Mouse (Mus musculus) forebrain, postnatal 0 days (tissue): Measurements from ENCODE around the gene Dnah10. TPM values are rescaled to one million over a fixed set of nuclear protein-coding genes. Genes with fewer than 3 reads are reported as not detected.

Source experiments
- ATAC-seq: fragments of 200-750 bp; cut with Nextera tagmentation; 2 replicates; pipeline ENCODE4 v1.8.0; 2017; ENCODE audit warnings: mild to moderate bottlenecking, moderate library complexity
- DNase-seq: peaks from one replicate; pipeline ENCODE4 v3.0.0-alpha.2; 2015
- H3K27ac ChIP-seq: fragments of 300-500 bp; sonication (generic); 2 replicates; pipeline ENCODE4 v1.5.1; 2014; ENCODE audit warnings: low read depth, mild to moderate bottlenecking, antibody characterized with exemption, low read length, moderate library complexity, mixed read lengths
- H3K27me3 ChIP-seq: fragments of 300-500 bp; sonication (generic); 2 replicates; pipeline ENCODE4 v1.6.1; 2014; ENCODE audit warnings: mild to moderate bottlenecking, low read length, mixed read lengths; ENCODE audit not compliant: insufficient read depth
- H3K36me3 ChIP-seq: fragments of 300-500 bp; sonication (generic); 2 replicates; pipeline ENCODE4 v1.6.1; 2014; ENCODE audit warnings: mild to moderate bottlenecking, moderate library complexity; ENCODE audit not compliant: insufficient read depth
- H3K4me1 ChIP-seq: fragments of 300-500 bp; sonication (generic); 2 replicates; pipeline ENCODE4 v1.6.1; 2014; ENCODE audit warnings: antibody characterized with exemption; ENCODE audit not compliant: insufficient read depth
- H3K4me2 ChIP-seq: fragments of 300-500 bp; sonication (generic); 2 replicates; pipeline ENCODE4 v1.6.1; 2014; ENCODE audit warnings: low read depth, mild to moderate bottlenecking, moderate library complexity
- H3K4me3 ChIP-seq: fragments of 300-500 bp; sonication (generic); 2 replicates; pipeline ENCODE4 v1.5.1; 2014; ENCODE audit warnings: low read depth, low read length, mixed read lengths
- H3K9ac ChIP-seq: fragments of 300-500 bp; sonication (generic); 2 replicates; pipeline ENCODE4 v1.6.1; 2014; ENCODE audit warnings: mild to moderate bottlenecking
- H3K9me3 ChIP-seq: fragments of 300-500 bp; sonication (generic); 2 replicates; pipeline ENCODE4 v1.6.1; 2016; ENCODE audit warnings: low read length
- CTCF ChIP-seq: sonication (generic); IDR thresholded peaks from 2 replicates; pipeline ENCODE4 v1.5.1; 2016; ENCODE audit warnings: antibody characterized with exemption, control low read depth, low read depth
- whole genome bisulfite sequencing: fragments of 180-500 bp; shearing (Covaris S2); extraction: QIAGEN DNeasy Blood & Tissue Kit; methylation state at CpG from one replicate; pipeline ENCODE4 v1.1.7; 2014; 5-methylcytosine and 5-hydroxymethylcytosine counted together
- polyA plus RNA-seq: library from polyadenylated mRNA; unstranded; fragments of >200 nt; fragmentation: Nextera tagmentation; extraction: Ambion mirVana; gene quantifications from 2 replicates; pipeline ENCODE4 v1.2.1, GENCODE M21; 2015
- total RNA-seq: library from RNA; depleted of rRNA; stranded (reverse); fragments of >200 nt; gene quantifications from 2 replicates; pipeline ENCODE4 v1.2.3, GENCODE M21; 2014

The Dnah10 gene
- total and polyA plus RNA-seq, 2 experiments from 2014 or later = 0.30 to 1.0 TPM

- H3K27me3 ChIP-seq = no peaks in the 10 kb centered on the region
- peak within 1 kb of the TSS; percentile 84 for H3K9ac ChIP-seq
- TF ChIP-seq CTCF = no peak
- no peaks in the 10 kb centered on the region for H3K9me3 ChIP-seq
- peak; percentile 100 for DNase-seq
- peak within 1 kb of the TSS; percentile 94 for H3K27ac ChIP-seq
- ATAC-seq = peak; percentile 94
- H3K4me1 ChIP-seq = peaks cover 13% of the 10 kb centered on the region
- H3K36me3 ChIP-seq = 0 out of 2 replicates have a peak, but pooled peaks cover 3% of the 10 kb centered on the region
- H3K4me3 ChIP-seq = peak within 1 kb of the TSS; percentile 96
- peak within 1 kb of the TSS; percentile 93 for H3K4me2 ChIP-seq
- under 1% methylated on average over 93 of the region's 103 CpGs for WGBS
Observed at GRCm38 (mm10) chr5:124862013-124862866, 137.4 kb downstream of the Dnah10 start, which contains the start of the genes Ccdc92 and Zfp664. TSS of gene Ccdc92 (minus strand) at chr5:124862424. TSS of gene Zfp664 (plus strand) at chr5:124862691.

- ATAC-seq = peak; percentile 65
- WGBS = 4% methylated on average over 83 of the region's 88 CpGs
Observed at GRCm38 (mm10) chr5:124862871-124863741, 138.2 kb downstream of the Dnah10 start.

GRCm38 (mm10) chr5:124868981-124869380 lies 144.1 kb downstream of the Dnah10 start:
- no peak overlapping the region for H3K4me2 ChIP-seq
- H3K9me3 ChIP-seq = no peaks in the 10 kb centered on the region
- H3K36me3 ChIP-seq = peaks cover 8% of the 10 kb centered on the region; the same call in 1 of the 2 replicates
- peak; percentile 68 for ATAC-seq
- no peak overlapping the region for H3K27ac ChIP-seq
- TF ChIP-seq CTCF = peak; percentile 85
- H3K4me3 ChIP-seq = no peak overlapping the region
- no peak overlapping the region for H3K9ac ChIP-seq
- no peaks in the 10 kb centered on the region for H3K27me3 ChIP-seq
- peak; percentile 82 for DNase-seq
- WGBS = 30% methylated on average over 4 of the region's 4 CpGs
- H3K4me1 ChIP-seq = peaks cover 3% of the 10 kb centered on the region; the same call in 1 of the 2 replicates

More at GRCm38 (mm10) chr5:124862871-124863741, 138.2 kb downstream of the Dnah10 start:
- no peak for DNase-seq
- Histone ChIP-seq H3K27me3 (no peaks in the 10 kb centered on the region), H3K27ac (peak overlapping the region; percentile 84), H3K4me2 (peak overlapping the region; percentile 93), H3K9ac (peak overlapping the region; percentile 84), H3K9me3 (no peaks in the 10 kb centered on the region), H3K36me3 (peaks cover 8% of the 10 kb centered on the region; the same call in 1 of the 2 replicates), H3K4me3 (peak overlapping the region; percentile 96), H3K4me1 (peaks cover 13% of the 10 kb centered on the region)
- no peak for TF ChIP-seq CTCF

- no peak overlapping the region for H3K4me3 ChIP-seq
- TF ChIP-seq CTCF = no peak
- ATAC-seq = no peak
- peaks cover 13% of the 10 kb centered on the region for H3K36me3 ChIP-seq
- H3K9me3 ChIP-seq = no peaks in the 10 kb centered on the region
- no peaks in the 10 kb centered on the region for H3K4me1 ChIP-seq
- no peak for DNase-seq
- H3K27me3 ChIP-seq = no peaks in the 10 kb centered on the region
- 40% methylated on average over 2 of the region's 2 CpGs for WGBS
- no peak overlapping the region for H3K4me2 ChIP-seq
- no peak overlapping the region for H3K27ac ChIP-seq
- H3K9ac ChIP-seq = no peak overlapping the region
Observed at GRCm38 (mm10) chr5:124872033-124872432, 147.1 kb downstream of the Dnah10 start.

DNA sequence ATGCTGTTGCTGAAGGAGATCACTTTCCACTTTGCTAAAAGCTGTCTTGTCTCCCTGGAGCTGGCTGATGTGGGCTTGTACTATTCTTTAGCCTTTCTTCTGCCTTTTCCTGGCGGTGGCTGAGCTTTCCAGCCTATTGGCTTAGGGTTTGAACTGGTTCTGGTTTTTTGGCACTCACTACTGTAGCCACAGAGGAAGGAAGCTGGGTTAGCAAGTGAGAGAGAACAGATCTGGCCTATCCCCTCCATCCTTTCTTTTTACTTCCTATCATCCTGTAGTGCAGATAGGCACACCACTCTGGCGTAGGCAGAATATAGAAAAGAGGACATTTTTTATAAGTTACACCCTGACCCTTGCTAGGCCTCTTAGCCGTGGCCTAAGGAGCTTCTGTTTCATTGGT lies 148.2 kb downstream of the Dnah10 start:
- no peak for TF ChIP-seq CTCF
- no peak overlapping the region for H3K9ac ChIP-seq
- peaks cover 8% of the 10 kb centered on the region; the same call in 1 of the 2 replicates for H3K36me3 ChIP-seq
- no peak for ATAC-seq
- WGBS = 80% methylated on average over 3 of the region's 3 CpGs
- no peak overlapping the region for H3K4me3 ChIP-seq
- H3K4me1 ChIP-seq = no peaks in the 10 kb centered on the region
- 0 out of 2 replicates have a peak overlapping the region, but pooled peaks have one; percentile 9 for H3K27ac ChIP-seq
- no peaks in the 10 kb centered on the region for H3K9me3 ChIP-seq
- no peak overlapping the region for H3K4me2 ChIP-seq
- H3K27me3 ChIP-seq = no peaks in the 10 kb centered on the region
- DNase-seq = no peak

GRCm38 (mm10) chr5:124873890-124874601 lies 149.2 kb downstream of the Dnah10 start:
- Histone ChIP-seq H3K36me3 (peaks cover 8% of the 10 kb centered on the region; the same call in 1 of the 2 replicates), H3K27ac (no peak overlapping the region), H3K4me2 (no peak overlapping the region), H3K27me3 (no peaks in the 10 kb centered on the region), H3K9me3 (no peaks in the 10 kb centered on the region), H3K9ac (no peak overlapping the region), H3K4me3 (no peak overlapping the region), H3K4me1 (no peaks in the 10 kb centered on the region)
- TF ChIP-seq CTCF = no peak
- no peak for ATAC-seq
- 81% methylated on average over 6 of the region's 6 CpGs for WGBS
- no peak for DNase-seq
